Mouse (Mus musculus): Measurements from ENCODE around the gene Stk25. TPM values are rescaled to one million over a fixed set of nuclear protein-coding genes. Genes with fewer than 3 reads are reported as not detected.

Gene Stk25
- polyA plus RNA-seq, 1 experiment: 71.0 TPM

DNA sequence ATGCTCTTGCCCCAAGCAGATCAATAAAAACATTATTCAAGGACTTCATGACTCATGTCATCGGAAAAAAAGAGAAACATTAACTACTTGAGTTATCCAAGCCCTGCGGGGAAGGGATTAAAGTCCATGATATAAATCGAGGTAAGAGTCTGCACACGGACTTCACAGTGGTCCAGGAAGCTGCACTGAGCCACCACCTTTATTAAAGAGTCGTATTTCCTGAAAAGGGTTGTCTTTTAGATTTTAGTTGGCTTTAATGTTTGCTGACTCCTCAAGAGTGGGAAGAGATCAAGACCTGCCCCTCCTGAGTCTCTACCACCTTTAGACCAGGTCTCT, 1.5 kb downstream of the Stk25 start:
- Histone ChIP-seq H3K4me1 (ENCODE audit: control insufficient read depth, insufficient read depth, low read length) (no peaks in the 10 kb centered on the region), H3K27ac (ENCODE audit: control insufficient read depth, insufficient read depth, low read depth, low read length, poor library complexity) (no peak overlapping the region)
- WGBS: 79% methylated on average over 5 of the region's 5 CpGs

DNA sequence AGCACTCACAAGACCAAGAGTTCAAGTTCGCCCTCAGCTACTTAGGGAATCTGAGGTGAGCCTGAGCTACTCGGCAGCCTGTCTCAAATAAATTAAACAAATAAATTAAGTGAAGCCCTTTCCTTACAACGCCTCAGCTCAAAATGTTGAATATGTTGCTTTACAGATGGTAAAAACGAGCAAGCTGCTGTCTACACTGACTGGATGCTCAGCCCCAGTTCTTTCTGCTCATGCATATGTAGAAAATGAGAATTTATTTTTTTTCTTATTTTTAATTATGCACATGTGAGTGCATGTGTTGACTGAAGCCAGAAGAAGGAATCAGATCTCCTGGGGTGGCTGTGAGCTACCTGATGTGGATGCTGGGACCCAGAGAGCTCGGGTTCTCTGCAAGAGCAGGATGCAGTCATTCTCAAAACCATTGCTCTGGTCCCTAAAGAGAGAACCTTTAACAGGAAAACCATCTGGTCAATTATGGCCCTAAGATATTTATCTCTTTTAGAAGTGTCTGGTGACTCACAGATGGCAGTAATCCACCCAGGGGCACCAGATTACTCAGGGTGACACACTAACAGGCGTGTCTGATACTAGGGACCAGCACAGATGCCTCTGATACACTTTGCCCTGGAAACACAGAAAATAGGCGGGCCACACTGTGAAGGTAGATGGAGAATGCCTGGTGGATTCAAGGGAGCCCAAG, 2.0 kb downstream of the Stk25 start:
- TF ChIP-seq POLR2A (IDR thresholded peaks at IDR 0.05; ENCODE audit: borderline replicate concordance, control insufficient read depth, low read depth, low read length) (no peak), CTCF (IDR thresholded peaks at IDR 0.05; ENCODE audit: control insufficient read depth, insufficient read depth, low read length) (no peak)
- H3K4me3 ChIP-seq (replicated peaks; ENCODE audit: control insufficient read depth, low read depth, low read length): no peak overlapping the region
- no peaks in the 10 kb centered on the region for H3K4me1 ChIP-seq (ENCODE audit: control insufficient read depth, insufficient read depth, low read length)
- WGBS: 74% methylated on average over 7 of the region's 7 CpGs
- H3K27ac ChIP-seq (ENCODE audit: control insufficient read depth, insufficient read depth, low read depth, low read length, poor library complexity): no peak overlapping the region

More for the DNA sequence above, 1.5 kb downstream of the Stk25 start:
- TF ChIP-seq CTCF (IDR thresholded peaks at IDR 0.05; ENCODE audit: control insufficient read depth, insufficient read depth, low read length) (no peak), POLR2A (IDR thresholded peaks at IDR 0.05; ENCODE audit: borderline replicate concordance, control insufficient read depth, low read depth, low read length) (no peak)
- no peak overlapping the region for H3K4me3 ChIP-seq (replicated peaks; ENCODE audit: control insufficient read depth, low read depth, low read length)

DNA sequence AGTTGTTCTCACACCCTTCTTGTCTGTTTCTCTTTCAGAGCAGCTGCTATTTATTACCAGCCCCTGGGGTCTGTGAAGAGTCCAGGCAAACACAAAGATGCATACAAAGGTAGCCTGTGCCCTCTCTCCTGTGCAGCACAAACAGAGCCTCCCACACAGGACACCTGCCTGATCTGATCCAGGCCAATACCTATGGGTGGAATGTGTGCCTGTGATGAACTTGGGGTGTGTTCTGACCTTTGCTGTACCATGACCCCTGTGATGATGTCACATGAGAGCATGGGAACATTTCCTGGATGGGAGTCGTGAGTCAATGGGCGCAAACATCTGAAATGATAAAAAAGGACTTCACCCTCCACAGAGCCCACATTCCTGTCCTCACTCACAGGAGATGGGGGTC, 3.7 kb downstream of the Stk25 start:
- H3K27ac ChIP-seq (ENCODE audit: control insufficient read depth, insufficient read depth, low read depth, low read length, poor library complexity): no peak overlapping the region
- no peak overlapping the region for H3K4me3 ChIP-seq (replicated peaks; ENCODE audit: control insufficient read depth, low read depth, low read length)
- WGBS: 70% methylated on average over 2 of the region's 2 CpGs
- TF ChIP-seq CTCF (IDR thresholded peaks at IDR 0.05; ENCODE audit: control insufficient read depth, insufficient read depth, low read length) (no peak), POLR2A (IDR thresholded peaks at IDR 0.05; ENCODE audit: borderline replicate concordance, control insufficient read depth, low read depth, low read length) (no peak)
- H3K4me1 ChIP-seq (ENCODE audit: control insufficient read depth, insufficient read depth, low read length): no peaks in the 10 kb centered on the region

DNA sequence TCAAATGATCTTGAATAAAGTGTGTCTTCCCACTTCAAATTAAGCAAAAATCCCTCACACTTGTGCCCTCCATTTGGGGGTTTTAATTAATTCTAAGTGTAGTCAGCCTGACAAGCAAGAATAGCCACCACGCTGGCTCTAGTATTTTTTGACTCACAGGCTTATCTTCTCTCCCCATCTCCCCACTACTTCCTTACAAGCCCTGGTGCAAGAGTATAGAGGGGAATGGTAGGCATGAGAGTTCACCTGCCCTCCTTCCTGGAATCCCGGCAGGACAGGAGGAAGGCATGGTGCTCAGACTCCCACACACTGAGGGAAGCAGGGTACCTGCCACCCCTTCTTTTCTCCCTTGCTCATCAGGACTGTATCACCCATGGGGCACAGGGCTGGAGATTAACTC, 4.2 kb downstream of the Stk25 start:
- TF ChIP-seq POLR2A (IDR thresholded peaks at IDR 0.05; ENCODE audit: borderline replicate concordance, control insufficient read depth, low read depth, low read length) (no peak), CTCF (IDR thresholded peaks at IDR 0.05; ENCODE audit: control insufficient read depth, insufficient read depth, low read length) (no peak)

DNA sequence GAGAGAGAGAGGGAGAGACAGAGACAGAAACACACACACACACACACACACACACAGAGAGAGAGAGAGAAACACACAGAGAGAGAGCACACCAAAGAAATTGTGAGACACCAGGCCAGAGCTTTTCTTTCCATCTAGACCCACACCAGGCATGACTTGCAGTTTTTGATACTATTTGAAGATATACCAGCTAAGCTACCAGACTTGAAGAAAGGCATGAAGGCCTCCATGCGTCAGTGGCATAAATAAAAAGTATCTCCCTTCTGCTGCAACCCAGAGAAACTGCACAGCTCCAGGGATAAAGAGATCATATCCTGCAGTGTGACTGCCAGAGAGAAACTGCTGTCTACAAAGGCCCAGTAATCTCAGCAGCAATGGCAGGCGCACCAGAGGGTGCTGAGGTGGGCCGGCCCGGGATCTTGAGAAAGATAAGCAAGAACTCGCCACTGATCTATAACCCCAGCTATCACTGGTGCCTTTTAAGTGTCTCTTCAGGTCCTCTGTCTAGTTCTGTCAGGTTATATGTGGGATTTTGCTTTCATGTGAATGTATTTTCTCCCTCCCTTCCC, 8.8 kb downstream of the Stk25 start:
- TF ChIP-seq POLR2A (IDR thresholded peaks at IDR 0.05; ENCODE audit: borderline replicate concordance, control insufficient read depth, low read depth, low read length) (no peak), CTCF (IDR thresholded peaks at IDR 0.05; ENCODE audit: control insufficient read depth, insufficient read depth, low read length) (no peak)
- H3K27ac ChIP-seq (ENCODE audit: control insufficient read depth, insufficient read depth, low read depth, low read length, poor library complexity): no peak overlapping the region
- no peaks in the 10 kb centered on the region for H3K4me1 ChIP-seq (ENCODE audit: control insufficient read depth, insufficient read depth, low read length)
- WGBS: 50% methylated on average over 5 of the region's 5 CpGs
- H3K4me3 ChIP-seq (replicated peaks; ENCODE audit: control insufficient read depth, low read depth, low read length): no peak overlapping the region

More for the DNA sequence above, 4.2 kb downstream of the Stk25 start:
- no peak overlapping the region for H3K27ac ChIP-seq (ENCODE audit: control insufficient read depth, insufficient read depth, low read depth, low read length, poor library complexity)
- no peak overlapping the region for H3K4me3 ChIP-seq (replicated peaks; ENCODE audit: control insufficient read depth, low read depth, low read length)
- H3K4me1 ChIP-seq (ENCODE audit: control insufficient read depth, insufficient read depth, low read length): no peaks in the 10 kb centered on the region
- WGBS: 0% methylated on average over 2 of the region's 2 CpGs

DNA sequence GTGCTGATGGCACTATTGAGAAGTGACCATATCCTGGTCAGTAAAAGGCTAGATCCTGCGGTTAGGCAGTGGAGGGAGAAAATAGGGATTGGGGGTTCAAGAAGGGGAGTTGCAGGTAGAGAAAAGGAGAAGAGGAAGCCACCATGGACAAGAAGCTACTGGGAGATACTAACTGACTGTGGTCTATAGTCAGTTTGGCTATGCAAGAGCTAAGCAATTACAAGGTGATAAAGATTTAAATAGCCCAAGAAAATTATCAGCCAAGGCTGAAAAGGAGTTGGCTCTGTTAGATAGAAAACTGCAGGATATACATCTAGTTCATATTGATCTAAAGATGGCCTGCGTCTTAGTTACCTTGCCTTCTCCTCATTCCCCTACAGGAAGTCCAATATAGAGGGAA, 15.8 kb downstream of the Stk25 start:
- Histone ChIP-seq H3K4me1 (ENCODE audit: control insufficient read depth, insufficient read depth, low read length) (no peaks in the 10 kb centered on the region), H3K4me3 (replicated peaks; ENCODE audit: control insufficient read depth, low read depth, low read length) (no peak overlapping the region), H3K27ac (ENCODE audit: control insufficient read depth, insufficient read depth, low read depth, low read length, poor library complexity) (no peak overlapping the region)
- 74% methylated on average over 2 of the region's 2 CpGs for WGBS
- TF ChIP-seq CTCF (IDR thresholded peaks at IDR 0.05; ENCODE audit: control insufficient read depth, insufficient read depth, low read length): no peak
- TF ChIP-seq POLR2A (IDR thresholded peaks at IDR 0.05; ENCODE audit: borderline replicate concordance, control insufficient read depth, low read depth, low read length): no peak

DNA sequence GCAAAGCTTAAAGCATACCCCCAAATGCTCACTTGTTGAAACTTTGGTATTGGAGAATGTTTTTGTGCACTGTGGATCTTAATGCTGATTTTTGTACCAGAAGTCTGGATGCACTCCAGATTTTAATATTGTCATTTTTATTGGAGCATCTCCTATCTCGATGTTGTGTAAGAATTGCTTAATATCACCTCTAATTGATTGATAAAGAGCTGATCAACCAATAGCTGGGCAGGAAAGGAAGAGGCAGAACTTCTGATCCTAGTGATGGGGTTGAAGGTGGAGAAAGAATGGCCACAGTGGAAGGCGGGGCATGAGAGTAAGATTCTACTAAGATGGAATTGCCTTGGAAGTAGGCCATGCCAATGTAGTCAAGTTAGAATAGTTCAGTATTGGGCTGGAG, 16.5 kb downstream of the Stk25 start:
- Histone ChIP-seq H3K27ac (ENCODE audit: control insufficient read depth, insufficient read depth, low read depth, low read length, poor library complexity) (no peak overlapping the region), H3K4me3 (replicated peaks; ENCODE audit: control insufficient read depth, low read depth, low read length) (no peak overlapping the region), H3K4me1 (ENCODE audit: control insufficient read depth, insufficient read depth, low read length) (no peaks in the 10 kb centered on the region)
- TF ChIP-seq POLR2A (IDR thresholded peaks at IDR 0.05; ENCODE audit: borderline replicate concordance, control insufficient read depth, low read depth, low read length) (no peak), CTCF (IDR thresholded peaks at IDR 0.05; ENCODE audit: control insufficient read depth, insufficient read depth, low read length) (no peak)
- WGBS: 82% methylated on average over 2 of the region's 2 CpGs

DNA sequence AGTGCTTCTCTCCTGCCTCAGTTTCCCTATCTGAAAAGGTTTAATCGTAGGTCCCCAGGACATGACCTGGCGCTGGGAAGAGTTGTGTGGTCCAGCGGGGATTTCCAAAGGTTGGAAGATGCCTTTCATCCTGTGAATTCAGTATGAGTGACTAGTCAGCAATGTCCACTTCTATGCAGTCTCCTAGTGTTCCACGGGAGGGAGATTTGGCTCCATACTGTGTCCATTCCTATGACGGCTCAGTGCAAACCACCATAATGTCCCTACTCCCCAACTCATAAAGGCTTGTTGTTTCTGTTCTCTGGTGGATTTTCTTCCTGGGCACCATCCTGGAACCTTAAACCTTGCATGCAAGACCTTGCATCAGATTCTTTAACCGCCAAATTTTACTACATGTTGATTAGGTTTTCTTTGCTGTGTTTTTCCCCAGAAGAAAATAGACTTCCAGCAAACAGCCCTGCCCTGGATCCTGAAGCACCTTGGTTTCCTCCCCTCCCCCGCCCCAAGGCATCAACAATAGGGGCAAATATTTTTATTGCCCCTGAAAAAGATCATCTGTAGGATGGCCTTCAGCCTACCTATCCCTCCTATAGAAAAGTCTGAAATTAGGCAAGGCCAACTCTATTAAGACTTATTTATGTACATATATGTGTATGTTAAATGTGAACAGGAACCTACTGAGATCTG, 22.1 kb downstream of the Stk25 start:
- Histone ChIP-seq H3K27ac (ENCODE audit: control insufficient read depth, insufficient read depth, low read depth, low read length, poor library complexity) (no peak overlapping the region), H3K4me3 (replicated peaks; ENCODE audit: control insufficient read depth, low read depth, low read length) (peak overlapping the region; percentile 70), H3K4me1 (ENCODE audit: control insufficient read depth, insufficient read depth, low read length) (peaks cover 1% of the 10 kb centered on the region; the same call in 1 of the 2 replicates)
- TF ChIP-seq POLR2A (IDR thresholded peaks at IDR 0.05; ENCODE audit: borderline replicate concordance, control insufficient read depth, low read depth, low read length): no peak
- no peak for TF ChIP-seq CTCF (IDR thresholded peaks at IDR 0.05; ENCODE audit: control insufficient read depth, insufficient read depth, low read length)
- WGBS: 24% methylated on average over 7 of the region's 7 CpGs
